In the genomic region with DNA sequence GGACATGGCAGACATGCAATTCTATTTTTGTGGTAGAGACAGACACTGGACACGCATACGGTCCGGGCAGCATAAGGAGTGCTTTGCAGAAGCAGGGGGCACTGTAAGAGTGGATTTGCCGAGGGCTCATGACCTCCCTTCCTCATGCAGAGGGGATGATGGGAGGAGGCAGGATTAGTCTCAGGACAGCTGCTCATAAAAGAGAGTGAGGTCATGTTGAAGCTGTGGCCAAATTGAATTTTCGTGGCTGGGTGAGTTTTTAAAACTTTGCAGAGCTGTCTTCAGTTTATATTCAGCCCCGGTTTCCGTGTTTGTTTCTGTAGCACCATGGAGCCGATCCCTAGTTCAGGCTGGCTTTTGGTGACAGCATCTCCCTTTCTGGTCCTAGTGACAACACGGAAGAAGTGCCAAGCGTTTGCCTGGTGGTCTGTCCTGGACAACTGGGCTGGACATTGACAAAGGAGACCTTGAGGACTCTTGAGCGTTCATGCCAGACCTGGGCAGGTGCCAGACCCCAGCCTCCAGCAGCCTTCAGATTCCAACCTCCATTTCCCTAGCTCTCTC, we compare ENCODE assay signal across 8 mouse cellular contexts. TPM values are rescaled to one million over a fixed set of nuclear protein-coding genes. Genes with fewer than 3 reads are reported as not detected.
DNase-seq lines count a peak whose midpoint lies in the region; ATAC-seq and TF ChIP-seq lines count a peak whose summit lies in the region.

No protein-coding gene starts in this region.

- H3K9ac ChIP-seq in forebrain, embryonic 15.5 days (replicated peaks), result no peak overlapping the region

- peaks cover 11% of the 10 kb centered on the region; the same call in 1 of the 2 replicates for H3K4me1 ChIP-seq in forebrain, embryonic 15.5 days

- 14% methylated on average over 11 of the region's 11 CpGs for WGBS in forebrain, embryonic 15.5 days

- no peak overlapping the region for H3K4me2 ChIP-seq in forebrain, embryonic 15.5 days (replicated peaks)
- peak overlapping the region; percentile 79 for H3K4me2 ChIP-seq in myocyte (ENCODE audit: low read depth)

- H3K36me3 ChIP-seq in forebrain, embryonic 15.5 days, result no peaks in the 10 kb centered on the region
- H3K36me3 ChIP-seq in myocyte (ENCODE audit: control insufficient read depth, insufficient read depth), result no peaks in the 10 kb centered on the region

- ATAC-seq in forebrain, embryonic 15.5 days (replicated peaks), result peak; percentile 91

- H3K79me2 ChIP-seq in myocyte (ENCODE audit: control insufficient read depth, insufficient read depth), result no peaks in the 10 kb centered on the region

- peak overlapping the region; percentile 64 for H3K27ac ChIP-seq in forebrain, embryonic 15.5 days (replicated peaks)

- intact Hi-C loops in heart, postnatal 25 days (cut with DNase I), result loop anchor here (2.0 to 5.0 kb wide), 2 partner anchors 75 to 137 kb away; no protein-coding TSS in a partner anchor

- no peaks in the 10 kb centered on the region for H3K27me3 ChIP-seq in forebrain, embryonic 15.5 days
- no peaks in the 10 kb centered on the region for H3K27me3 ChIP-seq in myocyte (ENCODE audit: control insufficient read depth, insufficient read depth, insufficient read length)

- no peak overlapping the region for H3K4me3 ChIP-seq in forebrain, embryonic 15.5 days
- no peak overlapping the region for H3K4me3 ChIP-seq in myocyte

- H3K9me3 ChIP-seq in forebrain, embryonic 15.5 days, result no peaks in the 10 kb centered on the region

- no peak for TF ChIP-seq POLR2A in myocyte (IDR thresholded peaks at IDR 0.05; ENCODE audit: insufficient read length, low read depth)

- H3ac ChIP-seq in myocyte (ENCODE audit: control insufficient read depth, insufficient read length), result no peak overlapping the region

- peak; percentile 73 for DNase-seq in MN1 (ENCODE audit: low spot score)
- DNase-seq in adrenal gland, postnatal 14 days, result peak; percentile 79
- peak; percentile 51 for DNase-seq in heart, postnatal 25 days (ENCODE audit: low spot score)
- DNase-seq in layer of hippocampus, postnatal 14 days (ENCODE audit: low spot score in 2 of 2), result peak; percentile 23 to 39
- DNase-seq in spleen, postnatal 4 days (ENCODE audit: low spot score in 2 of 2), result no peak
- no peak for DNase-seq in spleen, postnatal 10 days (ENCODE audit: low spot score in 2 of 2)

TF ChIP-seq in myocyte, 11 proteins besides CTCF, POLR2A, EP300 and RAD21:
- peak; percentile 78 for TF ChIP-seq TCF12 (IDR thresholded peaks at IDR 0.05; ENCODE audit: insufficient read depth, poor library complexity, severe bottlenecking)
- peak; percentile 20 for TF ChIP-seq USF1 (IDR thresholded peaks at IDR 0.05; ENCODE audit: low read depth)
- peak; percentile 56 to 80 (median 66) for TF ChIP-seq MYOG (IDR thresholded peaks at IDR 0.05; ENCODE audit: control insufficient read depth in 1 of 3, insufficient read depth in 1 of 3, insufficient read length in 2 of 3, low read depth in 2 of 3)
- TF ChIP-seq MAX (IDR thresholded peaks at IDR 0.05; ENCODE audit: low read depth), result no peak
- TF ChIP-seq SRF (IDR thresholded peaks at IDR 0.05; ENCODE audit: control insufficient read depth, insufficient read length, low read depth), result no peak
- TF ChIP-seq MYOD1 (IDR thresholded peaks at IDR 0.05; ENCODE audit: control insufficient read depth in 1 of 3, insufficient read length in 2 of 3, low read depth in 2 of 3), result peak; percentile 25 to 76 (median 75)

RNA-seq across cellular contexts. Expression of gene Cdrt4, which starts 46.8 kb away (rescaled TPM):
- not detected in 2 replicates for total RNA-seq in adrenal gland, postnatal 14 days (2021)
- polyA plus RNA-seq in forebrain, embryonic 15.5 days (2015; fragmentation: Nextera tagmentation; extraction: Ambion mirVana), result not detected in 2 replicates
- total RNA-seq in heart, postnatal 25 days (2021), result not detected
- not detected for total RNA-seq in layer of hippocampus, postnatal 14 days (2021)
- not detected for polyA plus RNA-seq in myocyte (2012; fragmentation: generic; extraction: Trizol)

Comparison
In these comparisons a context has a peak if more than half of its experiments do, and no peak if none do; other contexts are left out.
1. DNase-seq: peak in MN1 (single experiment), adrenal gland, postnatal 14 days (single experiment), heart, postnatal 25 days (single experiment) and layer of hippocampus, postnatal 14 days (2 of 2); none in spleen, postnatal 4 days (0 of 2) and spleen, postnatal 10 days (0 of 2).